Mouse (Mus musculus) ES-Bruce4 (cell line): Measurements from ENCODE around the gene Dctn3. TPM values are rescaled to one million over a fixed set of nuclear protein-coding genes. Genes with fewer than 3 reads are reported as not detected.

Experiments used
- H3K27ac ChIP-seq: 2 replicates; pipeline ENCODE4 v1.5.1; 2012; ENCODE audit warnings: low read length, inconsistent platforms; ENCODE audit not compliant: insufficient read depth
- H3K27me3 ChIP-seq: 2 replicates; pipeline ENCODE4 v1.6.1; 2012; ENCODE audit warnings: mild to moderate bottlenecking, low read length, inconsistent platforms; ENCODE audit not compliant: control insufficient read depth, poor library complexity, insufficient read depth, severe bottlenecking
- H3K36me3 ChIP-seq: 2 replicates; pipeline ENCODE4 v1.6.1; 2012; ENCODE audit warnings: inconsistent platforms, mild to moderate bottlenecking, low read length, moderate library complexity; ENCODE audit not compliant: control insufficient read depth, poor library complexity, insufficient read depth, severe bottlenecking
- H3K4me1 ChIP-seq: one replicate; pipeline ENCODE4 v1.8.1; 2011; ENCODE audit warnings: low read length; ENCODE audit not compliant: control insufficient read depth, insufficient read depth
- H3K4me3 ChIP-seq: 2 replicates; pipeline ENCODE4 v1.5.1; 2011; ENCODE audit warnings: low read depth, mild to moderate bottlenecking, low read length
- H3K9ac ChIP-seq: 2 replicates; pipeline ENCODE4 v1.6.1; 2012; ENCODE audit warnings: low read depth, mild to moderate bottlenecking, inconsistent platforms; ENCODE audit not compliant: poor library complexity, severe bottlenecking
- H3K9me3 ChIP-seq: replicated peaks from 2 replicates; pipeline ENCODE4 v1.6.1; 2012; ENCODE audit warnings: mild to moderate bottlenecking, low read length, inconsistent platforms; ENCODE audit not compliant: control insufficient read depth, poor library complexity, insufficient read depth, severe bottlenecking
- CTCF ChIP-seq: IDR thresholded peaks from one replicate; pipeline ENCODE4 v1.8.1; 2011; ENCODE audit warnings: low read depth, low read length
- EP300 ChIP-seq: IDR thresholded peaks from 2 replicates; pipeline ENCODE4 v1.6.1; 2011; ENCODE audit warnings: low read depth, low read length; ENCODE audit not compliant: insufficient read depth
- POLR2A ChIP-seq: IDR thresholded peaks from one replicate; pipeline ENCODE4 v1.8.1; 2011; ENCODE audit warnings: low read length; ENCODE audit not compliant: insufficient read depth
- polyA plus RNA-seq: library from polyadenylated mRNA; stranded (reverse); fragments of >200 nt; gene quantifications from 2 replicates; pipeline ENCODE4 v1.2.4, GENCODE M21; 2011; ENCODE audit warnings: low read depth; ENCODE audit not compliant: missing spikeins, insufficient read depth, insufficient read length

The Dctn3 gene
- polyA plus RNA-seq, 1 experiment, result 65.1 TPM

DNA sequence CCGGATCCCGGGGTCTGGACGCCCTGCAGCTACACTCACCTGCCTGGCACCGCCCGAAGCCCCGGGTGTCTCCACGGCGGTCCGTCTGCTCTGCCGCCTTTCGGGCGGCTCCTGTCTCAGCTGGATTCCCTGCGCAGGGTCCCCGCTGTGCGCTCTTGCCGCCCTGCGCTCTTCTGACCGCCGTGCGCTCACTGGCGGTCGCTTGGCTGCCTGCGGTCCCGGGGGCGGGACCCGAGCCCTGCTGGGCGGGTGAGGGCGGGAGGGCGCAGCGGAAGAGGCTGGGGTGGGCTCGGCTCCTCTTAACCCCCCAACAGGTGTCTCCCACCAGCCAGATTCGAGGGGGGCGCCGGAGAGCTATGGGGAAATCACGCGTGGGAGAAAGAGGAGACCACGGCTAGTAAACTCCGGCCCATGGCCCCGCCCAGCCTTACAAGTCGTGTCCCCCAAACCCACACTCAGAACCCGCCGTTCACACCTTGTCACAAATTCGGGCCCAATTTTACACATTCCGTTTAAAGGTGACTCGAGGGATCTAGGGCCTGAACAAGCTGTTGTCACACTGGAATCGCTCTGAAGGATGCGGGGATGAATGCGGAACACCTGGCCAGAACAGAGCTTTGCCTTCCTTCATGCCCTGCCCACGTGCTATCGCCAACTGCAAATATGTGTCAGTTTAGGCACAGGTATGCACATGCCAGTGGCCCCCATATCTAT, 8.2 kb upstream of the Dctn3 start, which contains the start of gene Arid3c:
Gene Arid3c (minus strand): TSS at position 91 of the 714 bp plus-strand sequence.
- Histone ChIP-seq H3K27ac (no peak within 1 kb of the TSS), H3K9ac (peak within 1 kb of the TSS; percentile 53), H3K27me3 (peaks cover 4% of the 10 kb centered on the region; the same call in 1 of the 2 replicates), H3K4me3 (peak within 1 kb of the TSS; percentile 66), H3K36me3 (no peaks in the 10 kb centered on the region), H3K9me3 (no peaks in the 10 kb centered on the region), H3K4me1 (no peaks in the 10 kb centered on the region)
- no peak for TF ChIP-seq CTCF

DNA sequence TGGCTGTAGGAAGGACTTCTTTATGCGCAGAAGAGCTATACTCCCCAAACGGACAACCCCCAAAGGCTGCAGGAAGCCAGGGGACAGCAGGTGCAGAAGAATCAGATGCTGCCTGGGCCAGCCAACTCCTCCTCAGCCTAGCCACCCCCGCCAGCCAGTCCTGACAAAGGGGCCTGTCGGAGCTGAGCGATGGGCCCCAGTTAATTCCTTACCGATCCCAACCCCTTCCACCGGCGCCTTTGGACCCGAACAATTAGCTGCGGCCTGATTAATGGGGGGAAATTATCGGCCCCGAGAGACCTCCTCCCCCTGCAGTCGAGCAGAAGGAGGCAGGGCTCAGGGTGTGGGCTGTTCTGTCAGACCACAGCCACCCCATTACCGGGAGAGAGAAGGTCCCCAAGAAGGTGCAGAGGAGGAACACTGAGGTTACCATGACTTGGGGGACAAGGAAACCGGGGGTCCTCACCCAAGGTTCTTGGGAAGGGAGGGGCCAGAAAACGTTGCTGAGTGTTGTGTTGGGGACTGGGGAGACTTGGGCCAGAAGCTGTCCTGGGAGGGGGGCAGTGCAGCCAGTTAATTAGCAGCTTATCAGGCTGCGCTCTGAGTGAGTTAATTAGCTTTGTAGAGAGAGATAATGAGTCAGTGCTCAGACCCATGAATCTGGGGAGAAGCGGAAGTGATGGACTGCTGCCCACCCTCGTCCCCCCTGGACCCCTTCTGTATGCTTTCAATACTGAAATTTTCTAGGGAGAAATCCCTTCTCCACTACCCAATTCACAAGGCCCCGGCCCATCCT, 4.1 kb upstream of the Dctn3 start:
- Histone ChIP-seq H3K4me1 (no peaks in the 10 kb centered on the region), H3K9me3 (no peaks in the 10 kb centered on the region), H3K27me3 (peaks cover 4% of the 10 kb centered on the region; the same call in 1 of the 2 replicates), H3K4me3 (no peak overlapping the region), H3K9ac (no peak overlapping the region), H3K36me3 (no peaks in the 10 kb centered on the region), H3K27ac (no peak overlapping the region)
- no peak for TF ChIP-seq POLR2A
- no peak for TF ChIP-seq EP300

DNA sequence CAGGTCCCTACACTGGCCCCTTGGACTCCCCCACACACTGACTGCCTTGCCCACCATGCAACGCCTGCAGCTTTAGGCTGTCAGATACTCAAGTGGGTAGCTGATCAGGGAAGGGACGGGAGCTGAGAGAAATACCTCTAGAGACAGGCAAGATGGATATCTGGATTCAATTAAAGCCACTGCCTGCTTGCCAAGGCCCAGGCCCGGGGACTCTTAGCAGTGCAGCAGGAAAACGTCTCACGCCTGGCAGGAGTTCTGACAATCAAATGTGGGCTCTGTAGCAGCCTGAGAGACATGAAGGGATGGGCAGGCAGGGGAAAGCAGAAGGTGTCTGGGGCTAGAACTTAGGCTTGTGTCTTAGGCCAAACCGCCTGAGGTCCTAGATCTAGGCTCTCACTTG, 6.1 kb downstream of the Dctn3 start:
- Histone ChIP-seq H3K36me3 (peaks cover 11% of the 10 kb centered on the region), H3K4me3 (no peak overlapping the region), H3K27me3 (no peaks in the 10 kb centered on the region), H3K9ac (no peak overlapping the region), H3K27ac (no peak overlapping the region), H3K4me1 (no peaks in the 10 kb centered on the region), H3K9me3 (no peaks in the 10 kb centered on the region)
- TF ChIP-seq CTCF, result no peak
- no peak for TF ChIP-seq POLR2A
- TF ChIP-seq EP300, result no peak

DNA sequence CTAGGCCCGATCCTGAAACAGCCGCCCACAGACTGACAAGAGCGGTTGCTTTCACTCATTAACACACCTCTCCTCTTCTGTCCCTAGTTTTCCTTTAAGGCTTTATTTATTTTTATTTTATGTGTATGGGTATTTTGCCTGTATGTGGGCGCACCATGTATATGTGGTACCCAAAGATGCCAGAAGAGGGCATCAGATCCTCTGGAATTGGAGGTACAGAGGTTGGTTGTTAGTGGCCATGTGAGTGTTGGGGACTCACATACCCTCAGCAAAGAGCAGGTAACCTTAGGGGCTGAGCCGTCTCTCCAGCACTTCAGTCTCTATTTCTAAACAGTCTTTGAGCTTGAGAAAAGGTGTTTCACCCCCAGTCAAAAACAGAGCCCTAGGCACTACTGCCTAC, 7.4 kb downstream of the Dctn3 start:
- no peak for TF ChIP-seq POLR2A
- peak; percentile 14 for TF ChIP-seq CTCF
- Histone ChIP-seq H3K4me1 (no peaks in the 10 kb centered on the region), H3K27me3 (no peaks in the 10 kb centered on the region), H3K9me3 (no peaks in the 10 kb centered on the region), H3K36me3 (peaks cover 13% of the 10 kb centered on the region), H3K4me3 (no peak overlapping the region), H3K27ac (no peak overlapping the region), H3K9ac (no peak overlapping the region)

GRCm38 (mm10) chr4:41715082-41715481, 7.9 kb downstream of the Dctn3 start:
- no peaks in the 10 kb centered on the region for H3K9me3 ChIP-seq
- H3K9ac ChIP-seq, result no peak overlapping the region
- no peak overlapping the region for H3K27ac ChIP-seq
- TF ChIP-seq EP300, result no peak
- TF ChIP-seq POLR2A, result no peak
- TF ChIP-seq CTCF, result no peak
- H3K36me3 ChIP-seq, result peaks cover 13% of the 10 kb centered on the region
- H3K4me3 ChIP-seq, result no peak overlapping the region
- no peaks in the 10 kb centered on the region for H3K4me1 ChIP-seq
- no peaks in the 10 kb centered on the region for H3K27me3 ChIP-seq

GRCm38 (mm10) chr4:41714276-41714675, 8.7 kb downstream of the Dctn3 start:
- Histone ChIP-seq H3K4me3 (no peak overlapping the region), H3K9ac (no peak overlapping the region), H3K9me3 (no peaks in the 10 kb centered on the region), H3K27ac (no peak overlapping the region), H3K4me1 (no peaks in the 10 kb centered on the region), H3K27me3 (no peaks in the 10 kb centered on the region), H3K36me3 (peaks cover 7% of the 10 kb centered on the region; the same call in 1 of the 2 replicates)
- TF ChIP-seq CTCF (peak; percentile 88), POLR2A (no peak), EP300 (no peak)
